Mouse (Mus musculus) embryonic facial prominence, embryonic 14.5 days (tissue): ENCODE results near the gene Slc3a2. TPM values are rescaled to one million over a fixed set of nuclear protein-coding genes. Genes with fewer than 3 reads are reported as not detected.

ENCODE experiments used
- ATAC-seq: fragments of 200-750 bp; cut with Nextera tagmentation; 2 replicates; pipeline ENCODE4 v1.8.0; 2017; ENCODE audit warnings: low read depth, moderate number of reproducible peaks, moderate TSS enrichment
- DNase-seq: peaks from one replicate; pipeline ENCODE4 v3.0.0-alpha.2; 2015; ENCODE audit warnings: low spot score
- H3K27ac ChIP-seq: fragments of 300-500 bp; sonication (generic); replicated peaks from 2 replicates; pipeline ENCODE4 v1.5.1; 2014; ENCODE audit warnings: low read depth, mild to moderate bottlenecking, low read length, moderate library complexity
- H3K27me3 ChIP-seq: fragments of 300-500 bp; sonication (generic); replicated peaks from 2 replicates; pipeline ENCODE4 v1.6.1; 2014; ENCODE audit warnings: low read length; ENCODE audit not compliant: control insufficient read depth, insufficient read depth
- H3K36me3 ChIP-seq: fragments of 300-500 bp; sonication (generic); 2 replicates; pipeline ENCODE4 v1.6.1; 2014; ENCODE audit warnings: low read length, mixed read lengths; ENCODE audit not compliant: control insufficient read depth, insufficient read depth
- H3K4me1 ChIP-seq: fragments of 300-500 bp; sonication (generic); 2 replicates; pipeline ENCODE4 v1.6.1; 2014; ENCODE audit warnings: antibody characterized with exemption, low read length; ENCODE audit not compliant: control insufficient read depth, insufficient read depth
- H3K4me2 ChIP-seq: fragments of 300-500 bp; sonication (generic); 2 replicates; pipeline ENCODE4 v1.6.1; 2014; ENCODE audit warnings: low read depth, mild to moderate bottlenecking, low read length, moderate library complexity, mixed read lengths
- H3K4me3 ChIP-seq: fragments of 300-500 bp; sonication (generic); 2 replicates; pipeline ENCODE4 v1.5.1; 2014; ENCODE audit warnings: low read depth, mild to moderate bottlenecking, low read length
- H3K9ac ChIP-seq: fragments of 300-500 bp; sonication (generic); 2 replicates; pipeline ENCODE4 v1.6.1; 2014; ENCODE audit warnings: low read depth, mild to moderate bottlenecking, low read length, moderate library complexity, mixed read lengths
- H3K9me3 ChIP-seq: fragments of 300-500 bp; sonication (generic); 2 replicates; pipeline ENCODE4 v1.6.1; 2016; ENCODE audit warnings: low read length; ENCODE audit not compliant: control insufficient read depth
- WGBS: fragments of 180-500 bp; shearing (Covaris S2); extraction: QIAGEN DNeasy Blood & Tissue Kit; methylation state at CpG from one replicate; pipeline ENCODE4 v1.1.7; 2014; 5-methylcytosine and 5-hydroxymethylcytosine counted together
- polyA plus RNA-seq: library from polyadenylated mRNA; unstranded; fragments of >200 nt; fragmentation: Nextera tagmentation; extraction: Ambion mirVana; gene quantifications from 2 replicates; pipeline ENCODE4 v1.2.1, GENCODE M21; 2014

Gene Slc3a2
- polyA plus RNA-seq, 1 experiment from 2014 or later, result 100 TPM

- Histone ChIP-seq H3K4me2 (no peak overlapping the region), H3K27ac (no peak overlapping the region), H3K4me1 (peaks cover 15% of the 10 kb centered on the region), H3K9ac (no peak overlapping the region), H3K27me3 (no peaks in the 10 kb centered on the region), H3K36me3 (peaks cover 61% of the 10 kb centered on the region), H3K9me3 (no peaks in the 10 kb centered on the region), H3K4me3 (no peak overlapping the region)
- DNase-seq (no peak), ATAC-seq (no peak)
- WGBS, result 92% methylated on average over 8 of the region's 8 CpGs
These were observed 14.2 kb downstream of the Slc3a2 start for GRCm38 (mm10) chr19:8708954-8709353.

- peaks cover 13% of the 10 kb centered on the region for H3K4me1 ChIP-seq
- peaks cover 56% of the 10 kb centered on the region for H3K36me3 ChIP-seq
- ATAC-seq, result no peak
- H3K9ac ChIP-seq, result no peak overlapping the region
- no peaks in the 10 kb centered on the region for H3K27me3 ChIP-seq
- no peak for DNase-seq
- WGBS, result 94% methylated on average over 7 of the region's 7 CpGs
- H3K9me3 ChIP-seq, result no peaks in the 10 kb centered on the region
- no peak overlapping the region for H3K27ac ChIP-seq
- H3K4me3 ChIP-seq, result no peak overlapping the region
- no peak overlapping the region for H3K4me2 ChIP-seq
These were observed 16.2 kb downstream of the Slc3a2 start for GRCm38 (mm10) chr19:8706930-8707329.

- no peak for DNase-seq
- H3K9ac ChIP-seq, result no peak overlapping the region
- no peak overlapping the region for H3K4me3 ChIP-seq
- 76% methylated on average over 7 of the region's 7 CpGs for WGBS
- H3K36me3 ChIP-seq, result peaks cover 49% of the 10 kb centered on the region
- H3K4me2 ChIP-seq, result no peak overlapping the region
- no peaks in the 10 kb centered on the region for H3K27me3 ChIP-seq
- no peak for ATAC-seq
- H3K4me1 ChIP-seq, result peaks cover 7% of the 10 kb centered on the region; the same call in 1 of the 2 replicates
- H3K9me3 ChIP-seq, result no peaks in the 10 kb centered on the region
- no peak overlapping the region for H3K27ac ChIP-seq
These were observed 17.0 kb downstream of the Slc3a2 start for GRCm38 (mm10) chr19:8706132-8706667.

GRCm38 (mm10) chr19:8705026-8705708 is 18.0 kb downstream of the Slc3a2 start:
- H3K4me3 ChIP-seq, result no peak overlapping the region
- no peak overlapping the region for H3K4me2 ChIP-seq
- DNase-seq, result no peak
- H3K27me3 ChIP-seq, result no peaks in the 10 kb centered on the region
- peaks cover 4% of the 10 kb centered on the region; the same call in 1 of the 2 replicates for H3K4me1 ChIP-seq
- H3K36me3 ChIP-seq, result peaks cover 39% of the 10 kb centered on the region
- H3K9ac ChIP-seq, result no peak overlapping the region
- no peaks in the 10 kb centered on the region for H3K9me3 ChIP-seq
- 73% methylated on average over 6 of the region's 6 CpGs for WGBS
- ATAC-seq, result no peak
- no peak overlapping the region for H3K27ac ChIP-seq

- Histone ChIP-seq H3K27me3 (no peaks in the 10 kb centered on the region), H3K27ac (no peak overlapping the region), H3K9ac (no peak overlapping the region), H3K9me3 (no peaks in the 10 kb centered on the region), H3K4me2 (no peak overlapping the region), H3K36me3 (peaks cover 24% of the 10 kb centered on the region), H3K4me1 (peaks cover 4% of the 10 kb centered on the region; the same call in 1 of the 2 replicates), H3K4me3 (no peak overlapping the region)
- DNase-seq (no peak), ATAC-seq (no peak)
- 69% methylated on average over 3 of the region's 4 CpGs for WGBS
These were observed 19.6 kb downstream of the Slc3a2 start for GRCm38 (mm10) chr19:8703571-8703970.

GRCm38 (mm10) chr19:8702458-8702857 is 20.7 kb downstream of the Slc3a2 start:
- H3K27me3 ChIP-seq, result no peaks in the 10 kb centered on the region
- H3K9me3 ChIP-seq, result no peaks in the 10 kb centered on the region
- H3K27ac ChIP-seq, result 0 out of 2 replicates have a peak overlapping the region, but pooled peaks have one; percentile 48
- H3K36me3 ChIP-seq, result peaks cover 12% of the 10 kb centered on the region
- H3K4me2 ChIP-seq, result no peak overlapping the region
- DNase-seq, result peak; percentile 71
- no peak overlapping the region for H3K4me3 ChIP-seq
- ATAC-seq, result peak; percentile 59; the same call in 1 of the 2 replicates
- H3K9ac ChIP-seq, result no peak overlapping the region
- peaks cover 4% of the 10 kb centered on the region; the same call in 1 of the 2 replicates for H3K4me1 ChIP-seq
- 49% methylated on average over 3 of the region's 3 CpGs for WGBS

GRCm38 (mm10) chr19:8699652-8700051 is 23.5 kb downstream of the Slc3a2 start:
- Histone ChIP-seq H3K9me3 (no peaks in the 10 kb centered on the region), H3K4me1 (peaks cover 4% of the 10 kb centered on the region; the same call in 1 of the 2 replicates), H3K27ac (no peak overlapping the region), H3K36me3 (no peaks in the 10 kb centered on the region), H3K9ac (no peak overlapping the region), H3K4me2 (no peak overlapping the region), H3K4me3 (no peak overlapping the region), H3K27me3 (no peaks in the 10 kb centered on the region)
- DNase-seq (no peak), ATAC-seq (no peak)
- WGBS, result 79% methylated on average over 9 of the region's 9 CpGs

GRCm38 (mm10) chr19:8695330-8695729 is 27.8 kb downstream of the Slc3a2 start:
- ATAC-seq (peak; percentile 51), DNase-seq (no peak)
- no peak overlapping the region for H3K9ac ChIP-seq
- H3K4me3 ChIP-seq, result no peak overlapping the region
- H3K27me3 ChIP-seq, result no peaks in the 10 kb centered on the region
- no peaks in the 10 kb centered on the region for H3K9me3 ChIP-seq
- H3K27ac ChIP-seq, result no peak overlapping the region
- 60% methylated on average over 6 of the region's 6 CpGs for WGBS
- no peaks in the 10 kb centered on the region for H3K4me1 ChIP-seq
- no peaks in the 10 kb centered on the region for H3K36me3 ChIP-seq
- H3K4me2 ChIP-seq, result no peak overlapping the region

- ATAC-seq (no peak), DNase-seq (no peak)
- Histone ChIP-seq H3K27ac (no peak overlapping the region), H3K4me3 (no peak overlapping the region), H3K4me1 (no peaks in the 10 kb centered on the region), H3K9ac (no peak overlapping the region), H3K27me3 (no peaks in the 10 kb centered on the region), H3K9me3 (no peaks in the 10 kb centered on the region), H3K4me2 (no peak overlapping the region), H3K36me3 (no peaks in the 10 kb centered on the region)
- WGBS, result 76% methylated on average over 5 of the region's 5 CpGs
These were observed 30.4 kb downstream of the Slc3a2 start for GRCm38 (mm10) chr19:8692740-8693139.
